Mouse (Mus musculus) lung, postnatal 0 days (tissue): ENCODE data around the gene Hoxc11. TPM values are rescaled to one million over a fixed set of nuclear protein-coding genes. Genes with fewer than 3 reads are reported as not detected.

Experiments
- ATAC-seq: fragments of 200-750 bp; cut with Nextera tagmentation; 2 replicates; pipeline ENCODE4 v1.8.0; 2017; ENCODE audit warnings: moderate library complexity
- DNase-seq: peaks from one replicate; pipeline ENCODE4 v3.0.0-alpha.2; 2016; ENCODE audit warnings: low spot score
- H3K27ac ChIP-seq: fragments of 300-500 bp; sonication (generic); 2 replicates; pipeline ENCODE4 v1.5.1; 2014; ENCODE audit warnings: antibody characterized with exemption, mild to moderate bottlenecking, low read length, mixed read lengths
- H3K27me3 ChIP-seq: fragments of 300-500 bp; sonication (generic); replicated peaks from 2 replicates; pipeline ENCODE4 v1.6.1; 2014; ENCODE audit warnings: low read length, mixed read lengths; ENCODE audit not compliant: insufficient read depth
- H3K36me3 ChIP-seq: fragments of 300-500 bp; sonication (generic); 2 replicates; pipeline ENCODE4 v1.6.1; 2014; ENCODE audit warnings: low read length, mixed read lengths; ENCODE audit not compliant: insufficient read depth
- H3K4me1 ChIP-seq: fragments of 300-500 bp; sonication (generic); 2 replicates; pipeline ENCODE4 v1.6.1; 2014; ENCODE audit warnings: antibody characterized with exemption, low read depth, low read length, mixed read lengths; ENCODE audit not compliant: insufficient read depth
- H3K4me2 ChIP-seq: fragments of 300-500 bp; sonication (generic); replicated peaks from 2 replicates; pipeline ENCODE4 v1.6.1; 2014; ENCODE audit warnings: low read depth, mild to moderate bottlenecking, low read length, moderate library complexity, mixed read lengths
- H3K4me3 ChIP-seq: fragments of 300-500 bp; sonication (generic); 2 replicates; pipeline ENCODE4 v1.5.1; 2014; ENCODE audit warnings: low read depth, low read length
- H3K9ac ChIP-seq: fragments of 300-500 bp; sonication (generic); replicated peaks from 2 replicates; pipeline ENCODE4 v1.6.1; 2014; ENCODE audit warnings: low read depth, mild to moderate bottlenecking
- H3K9me3 ChIP-seq: fragments of 300-500 bp; sonication (generic); 2 replicates; pipeline ENCODE4 v1.6.1; 2016; ENCODE audit warnings: low read length, mixed read lengths
- CTCF ChIP-seq: IDR thresholded peaks from 2 replicates; pipeline ENCODE4 v1.5.1; 2016; ENCODE audit warnings: antibody characterized with exemption, mild to moderate bottlenecking
- EP300 ChIP-seq: IDR thresholded peaks from 2 replicates; pipeline ENCODE4 v1.6.1; 2016; ENCODE audit warnings: antibody characterized with exemption, mild to moderate bottlenecking, control low read depth
- WGBS: fragments of 180-500 bp; shearing (Covaris S2); extraction: QIAGEN DNeasy Blood & Tissue Kit; methylation state at CpG from one replicate; pipeline ENCODE4 v1.1.7; 2014; 5-methylcytosine and 5-hydroxymethylcytosine counted together
- polyA plus RNA-seq: library from polyadenylated mRNA; unstranded; fragments of >200 nt; fragmentation: Nextera tagmentation; extraction: Ambion mirVana; gene quantifications from 2 replicates; pipeline ENCODE4 v1.2.1, GENCODE M21; 2015

Gene Hoxc11
- polyA plus RNA-seq, 1 experiment from 2014 or later, result not detected

DNA sequence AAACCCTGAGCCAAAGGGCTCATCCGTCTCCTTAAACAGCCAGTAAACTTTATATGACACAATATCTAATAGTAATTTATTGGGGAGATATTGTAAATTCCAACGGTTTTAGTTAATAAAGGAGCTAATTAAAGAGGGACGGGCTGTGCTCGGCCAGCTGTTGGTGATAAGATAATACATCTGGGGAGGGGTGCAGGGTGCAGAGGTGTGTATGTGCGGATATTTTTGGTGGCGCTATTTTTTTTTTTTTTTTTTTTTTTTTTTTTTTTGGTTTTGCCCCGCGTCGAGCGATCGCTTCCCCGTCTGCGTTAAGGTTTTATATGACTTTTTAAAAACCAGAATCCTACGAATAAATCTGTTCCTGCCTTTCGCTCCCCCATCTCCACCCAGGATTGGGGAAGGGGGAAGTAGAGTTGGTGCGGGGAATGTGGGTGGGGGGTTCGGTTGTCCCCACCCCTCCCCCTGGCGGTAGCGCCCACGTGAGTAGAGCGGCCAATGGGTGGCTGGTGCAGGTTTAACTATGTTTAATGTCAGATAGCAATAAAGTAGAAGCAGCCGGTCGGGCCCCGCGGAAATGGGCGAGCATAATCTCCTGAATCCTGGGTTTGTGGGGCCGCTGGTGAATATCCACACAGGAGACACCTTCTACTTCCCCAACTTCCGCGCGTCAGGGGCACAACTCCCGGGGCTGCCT, 17.8 kb upstream of the Hoxc11 start, which contains the start of gene Hoxc12:
Gene Hoxc12 (plus strand): TSS at position 479 of the 694 bp plus-strand sequence.
- ATAC-seq (no peak), DNase-seq (no peak)
- TF ChIP-seq EP300 (no peak), CTCF (no peak)
- Histone ChIP-seq H3K27me3 (peaks cover 89% of the 10 kb centered on the region), H3K9me3 (no peaks in the 10 kb centered on the region), H3K4me1 (no peaks in the 10 kb centered on the region), H3K4me3 (no peak within 1 kb of the TSS; the same call in 1 of the 2 replicates), H3K9ac (no peak within 1 kb of the TSS), H3K4me2 (no peak within 1 kb of the TSS), H3K36me3 (no peaks in the 10 kb centered on the region), H3K27ac (no peak within 1 kb of the TSS)
- WGBS, result 1% methylated on average over 31 of the region's 31 CpGs

DNA sequence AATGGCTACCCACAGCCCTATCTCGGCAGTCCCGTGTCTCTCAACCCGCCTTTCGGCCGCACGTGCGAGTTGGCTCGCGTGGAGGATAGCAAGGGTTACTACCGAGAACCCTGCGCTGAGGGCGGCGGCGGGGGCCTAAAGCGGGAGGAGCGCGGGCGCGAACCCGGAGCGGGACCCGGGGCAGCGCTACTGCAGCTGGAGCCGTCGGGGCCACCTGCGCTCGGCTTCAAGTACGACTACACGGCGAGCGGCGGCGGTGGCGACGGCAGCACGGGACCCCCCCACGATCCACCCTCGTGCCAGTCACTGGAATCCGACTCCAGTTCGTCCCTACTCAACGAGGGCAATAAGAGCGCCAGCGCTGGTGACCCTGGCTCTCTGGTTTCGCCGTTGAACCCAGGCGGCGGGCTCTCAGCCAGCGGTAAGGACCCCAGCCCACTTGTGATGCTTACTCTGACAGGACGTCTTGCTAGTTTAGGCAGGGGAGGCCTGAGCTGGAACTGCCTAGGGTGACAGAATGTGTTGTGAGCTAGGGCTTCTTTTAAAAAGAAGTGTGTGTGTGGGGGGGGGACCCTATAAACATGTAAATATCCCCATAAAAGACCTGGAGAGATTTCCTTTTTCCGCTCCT, 17.1 kb upstream of the Hoxc11 start:
- no peak for ATAC-seq
- TF ChIP-seq EP300 (no peak), CTCF (no peak)
- Histone ChIP-seq H3K36me3 (no peaks in the 10 kb centered on the region), H3K4me1 (no peaks in the 10 kb centered on the region), H3K27me3 (peaks cover 89% of the 10 kb centered on the region), H3K9ac (no peak overlapping the region), H3K4me2 (no peak overlapping the region), H3K27ac (no peak overlapping the region), H3K9me3 (no peaks in the 10 kb centered on the region), H3K4me3 (no peak overlapping the region; the same call in 1 of the 2 replicates)
- DNase-seq, result no peak
- WGBS, result 2% methylated on average over 36 of the region's 50 CpGs

DNA sequence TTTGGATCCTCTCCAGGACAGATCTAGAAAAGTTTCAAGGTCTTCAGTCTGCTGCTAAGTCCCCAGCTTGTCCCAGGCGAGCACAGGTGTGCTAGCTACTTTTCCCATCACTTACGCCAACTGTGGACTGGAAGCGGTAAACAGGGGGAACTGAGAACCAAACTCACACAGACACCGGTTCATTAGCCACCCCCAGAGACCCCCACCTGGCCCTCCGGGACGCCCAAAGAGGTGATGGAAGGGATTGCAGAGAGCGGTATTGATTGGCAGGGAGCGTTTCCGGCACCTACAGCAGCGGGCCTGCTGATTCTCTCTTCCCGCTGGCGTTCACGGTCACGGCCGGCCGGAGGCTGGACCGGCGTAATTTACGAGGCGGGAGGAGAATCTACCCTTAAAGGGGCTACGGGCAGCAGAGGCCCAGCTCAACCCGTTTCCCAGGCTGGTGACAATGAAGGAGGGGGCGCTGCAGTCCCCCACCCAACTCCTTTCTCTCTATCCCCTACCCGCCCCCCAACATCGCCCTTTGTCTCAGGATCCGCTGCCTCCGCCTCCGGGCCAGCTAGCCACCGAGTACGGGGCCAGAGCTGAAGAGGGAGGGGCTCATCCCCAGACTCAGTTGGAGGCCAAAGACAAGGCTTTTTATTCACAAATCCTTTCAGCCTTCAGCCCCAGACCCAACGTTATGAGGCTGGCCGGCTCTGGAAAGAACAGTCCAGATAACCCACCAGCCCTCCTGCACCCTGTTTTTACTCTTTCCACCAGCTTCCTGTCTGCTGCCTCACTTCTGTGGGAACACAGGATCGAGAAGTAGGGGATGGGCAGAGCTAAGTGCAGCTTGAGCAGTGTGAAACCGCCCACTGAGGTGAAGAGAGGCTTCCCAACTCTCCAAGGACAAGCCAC, 14.7 kb upstream of the Hoxc11 start:
- TF ChIP-seq CTCF, result no peak
- TF ChIP-seq EP300, result no peak
- H3K4me3 ChIP-seq, result no peak overlapping the region
- H3K4me1 ChIP-seq, result no peaks in the 10 kb centered on the region
- H3K27ac ChIP-seq, result no peak overlapping the region
- DNase-seq, result no peak
- no peak for ATAC-seq
- H3K9me3 ChIP-seq, result no peaks in the 10 kb centered on the region
- H3K36me3 ChIP-seq, result no peaks in the 10 kb centered on the region
- 2% methylated on average over 31 of the region's 34 CpGs for WGBS
- H3K27me3 ChIP-seq, result peaks cover 82% of the 10 kb centered on the region
- H3K9ac ChIP-seq, result no peak overlapping the region
- H3K4me2 ChIP-seq, result no peak overlapping the region

DNA sequence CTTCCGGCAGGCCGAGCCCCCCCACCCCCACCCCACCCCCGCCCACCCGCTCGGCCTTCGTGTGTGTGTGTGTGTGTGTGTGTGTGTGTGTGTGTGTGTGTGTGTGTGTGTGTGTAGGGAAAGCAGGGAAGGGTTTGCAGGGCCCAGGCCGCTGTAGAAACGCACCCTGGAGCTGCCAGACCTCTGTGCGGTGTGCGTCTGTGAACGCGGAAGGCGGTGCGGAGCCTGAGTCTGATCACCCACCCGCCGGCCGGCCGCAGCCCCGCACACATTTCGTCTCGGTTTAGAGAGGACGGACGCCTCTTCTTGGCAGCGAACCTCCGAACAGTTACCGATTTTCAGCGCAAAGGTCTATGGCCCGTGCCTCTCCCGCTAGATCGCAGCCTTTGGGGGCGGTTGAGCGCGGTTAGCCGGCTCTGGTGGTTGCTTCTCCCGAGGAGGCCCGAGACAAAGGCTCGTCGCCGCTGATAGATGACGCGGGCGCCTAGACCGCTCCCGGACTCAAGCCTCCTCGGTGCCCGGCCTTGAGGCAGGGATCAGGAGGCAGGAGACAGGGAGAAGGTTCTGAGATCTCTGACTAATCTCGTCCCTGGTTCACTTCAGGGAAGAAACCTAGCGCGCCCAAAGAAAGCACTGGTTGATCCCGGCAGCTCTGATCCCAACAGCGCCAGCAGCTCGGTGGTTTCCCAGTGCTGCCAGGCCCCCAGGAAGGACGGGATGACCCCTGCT, 11.3 kb upstream of the Hoxc11 start:
- TF ChIP-seq EP300 (no peak), CTCF (peak; percentile 51)
- 2% methylated on average over 36 of the region's 53 CpGs for WGBS
- no peak overlapping the region for H3K9ac ChIP-seq
- no peak overlapping the region for H3K4me2 ChIP-seq
- H3K27me3 ChIP-seq, result peaks cover 79% of the 10 kb centered on the region
- no peak overlapping the region for H3K4me3 ChIP-seq
- no peaks in the 10 kb centered on the region for H3K36me3 ChIP-seq
- no peak for ATAC-seq
- DNase-seq, result no peak
- H3K4me1 ChIP-seq, result no peaks in the 10 kb centered on the region
- H3K9me3 ChIP-seq, result no peaks in the 10 kb centered on the region
- no peak overlapping the region for H3K27ac ChIP-seq

DNA sequence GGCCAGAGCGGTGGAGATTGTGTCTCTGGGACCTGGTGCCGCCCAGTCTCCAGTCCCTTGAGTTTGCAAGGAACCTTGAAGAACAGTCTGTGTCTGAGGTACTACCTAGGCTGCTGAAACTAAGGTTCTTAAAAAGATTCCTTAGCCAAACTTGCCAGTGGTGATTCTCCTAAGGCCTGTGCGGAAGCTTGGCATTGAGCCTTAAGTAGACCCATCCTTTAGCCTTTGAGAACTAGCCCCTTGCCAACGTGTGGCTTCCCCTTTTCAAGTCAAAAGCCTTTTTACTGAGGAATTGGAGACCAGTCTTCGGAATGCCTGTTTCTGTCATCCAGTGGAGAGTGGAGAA, 10.8 kb upstream of the Hoxc11 start:
- 3% methylated on average over 5 of the region's 5 CpGs for WGBS
- ATAC-seq (no peak), DNase-seq (no peak)
- Histone ChIP-seq H3K27me3 (peaks cover 79% of the 10 kb centered on the region), H3K9me3 (no peaks in the 10 kb centered on the region), H3K4me2 (no peak overlapping the region), H3K9ac (no peak overlapping the region), H3K4me1 (no peaks in the 10 kb centered on the region), H3K4me3 (no peak overlapping the region), H3K36me3 (no peaks in the 10 kb centered on the region), H3K27ac (no peak overlapping the region)
- TF ChIP-seq CTCF (no peak), EP300 (no peak)
